Comparison of ENCODE assay signal across 8 mouse cellular contexts in the genomic region with DNA sequence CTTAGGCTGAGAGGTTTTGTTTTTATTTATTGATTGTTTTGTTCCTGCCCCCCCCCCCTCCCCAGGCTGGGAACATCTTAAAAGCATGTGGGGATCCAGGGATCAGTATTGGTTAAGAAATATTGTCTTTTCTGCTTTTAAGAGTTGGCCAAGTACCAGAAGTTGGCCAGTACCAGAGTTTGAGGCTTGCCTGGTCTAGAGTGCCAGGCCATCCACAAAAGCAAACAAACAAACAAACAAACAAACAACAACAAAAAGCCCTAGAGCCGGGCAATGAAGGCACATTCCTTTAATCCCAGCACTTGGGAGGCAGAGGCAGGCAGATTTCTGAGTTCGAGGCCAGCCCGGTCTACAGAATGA. TPM values are rescaled to one million over a fixed set of nuclear protein-coding genes. Genes with fewer than 3 reads are reported as not detected.
DNase-seq lines count a peak whose midpoint lies in the region; ATAC-seq and TF ChIP-seq lines count a peak whose summit lies in the region.

No protein-coding gene starts in this region.

- H3K79me2 ChIP-seq in macrophage (ENCODE audit: inconsistent target) = no peaks in the 10 kb centered on the region

- no peak for ATAC-seq in forebrain, embryonic 13.5 days

- no peak overlapping the region for H3K4me2 ChIP-seq in forebrain, embryonic 13.5 days

- DNase-seq in gastrocnemius, adult 2 months = no peak
- no peak for DNase-seq in gastrocnemius, postnatal 4 days (ENCODE audit: low spot score in 2 of 2)
- peak; percentile 94 for DNase-seq in 3T3-L1 (ENCODE audit: low read depth, low spot score)
- DNase-seq in right cerebral cortex, postnatal 10 days (ENCODE audit: low spot score in 2 of 2) = no peak
- DNase-seq in spleen, postnatal 4 days (ENCODE audit: low spot score in 2 of 2) = no peak
- DNase-seq in thymus, postnatal 36 days = no peak

- H3K4me1 ChIP-seq in forebrain, embryonic 13.5 days = peaks cover 8% of the 10 kb centered on the region

- 52% methylated on average over 3 of the region's 3 CpGs for WGBS in forebrain, embryonic 13.5 days
- WGBS in macrophage (ENCODE audit: missing documents) = 49% methylated on average over 3 of the region's 3 CpGs

- H3K27ac ChIP-seq in gastrocnemius, adult 2 months = peak overlapping the region; percentile 95
- peak overlapping the region; percentile 78 for H3K27ac ChIP-seq in forebrain, embryonic 13.5 days
- peak overlapping the region; percentile 61 for H3K27ac ChIP-seq in macrophage

- no peak overlapping the region for H3K9ac ChIP-seq in forebrain, embryonic 13.5 days

- no peak for TF ChIP-seq CTCF in gastrocnemius, adult 2 months (IDR thresholded peaks at IDR 0.05)

- no peaks in the 10 kb centered on the region for H3K36me3 ChIP-seq in forebrain, embryonic 13.5 days (ENCODE audit: poor library complexity, severe bottlenecking)
- no peaks in the 10 kb centered on the region for H3K36me3 ChIP-seq in macrophage (ENCODE audit: inconsistent target)

- no peak overlapping the region for H3K4me3 ChIP-seq in gastrocnemius, adult 2 months
- no peak overlapping the region for H3K4me3 ChIP-seq in forebrain, embryonic 13.5 days
- no peak overlapping the region for H3K4me3 ChIP-seq in macrophage (ENCODE audit: inconsistent target)

- H3K27me3 ChIP-seq in forebrain, embryonic 13.5 days = no peaks in the 10 kb centered on the region

- H3K9me3 ChIP-seq in forebrain, embryonic 13.5 days (replicated peaks) = no peaks in the 10 kb centered on the region

- intact Hi-C loops in gastrocnemius, adult 2 months (cut with DNase I) = no loop called here

RNA-seq across cellular contexts. Expression of gene Parp16, which starts 5.8 kb away (rescaled TPM):
- 1 to 10 TPM; 3.6 to 3.9 TPM for total RNA-seq in gastrocnemius, adult 2 months (2021)
- total RNA-seq in gastrocnemius, postnatal 4 days (2021) = 1 to 10 TPM; 8.3 to 9.1 TPM
- 5.1 and 6.1 TPM in 2 replicates for polyA plus RNA-seq in forebrain, embryonic 13.5 days (2015; fragmentation: Nextera tagmentation; extraction: Ambion mirVana)
- total RNA-seq in macrophage (2018; cell fraction: chromatin; rRNA removed) = 1 to 10 TPM in 25 of 26 experiments, under 1 TPM in 1; 0.55 to 7.5 (median 2.6) TPM
- total RNA-seq in macrophage (2018; cell fraction: cytosol; rRNA removed) = 1 to 10 TPM in 24 of 26 experiments, under 1 TPM in 2; 0.56 to 2.7 (median 1.4) TPM
- total RNA-seq in macrophage (2018; cell fraction: nucleus; rRNA removed) = 1 to 10 TPM in 22 of 26 experiments, under 1 TPM in 4; 0.54 to 6.5 (median 1.7) TPM
- 2.0 to 3.2 TPM (median 2.1 TPM) in 3 replicates for polyA plus RNA-seq in macrophage (2018)
